Mouse (Mus musculus) layer of hippocampus, adult 8-10 months (tissue): ENCODE data around the gene Cdk7. TPM values are rescaled to one million over a fixed set of nuclear protein-coding genes. Genes with fewer than 3 reads are reported as not detected.
"Not testable (repeated sequence)": the region's sequence is repeated elsewhere in the genome, so short reads cannot be mapped to it uniquely, and the experiment has no call there.

Experiments
- DNase-seq, 2 experiments: peaks; one replicate each; pipeline ENCODE4 v3.0.0; 2022; ENCODE audit warnings: low spot score in 2 of 2
- total RNA-seq, 4 experiments: library from RNA; stranded (reverse); gene quantifications; 2 replicates each; pipeline ENCODE4 v1.2.4; 2022

Cdk7 gene
- total RNA-seq = 10 to 100 TPM; 38.7 to 47.0 (median 42.0) TPM

DNA sequence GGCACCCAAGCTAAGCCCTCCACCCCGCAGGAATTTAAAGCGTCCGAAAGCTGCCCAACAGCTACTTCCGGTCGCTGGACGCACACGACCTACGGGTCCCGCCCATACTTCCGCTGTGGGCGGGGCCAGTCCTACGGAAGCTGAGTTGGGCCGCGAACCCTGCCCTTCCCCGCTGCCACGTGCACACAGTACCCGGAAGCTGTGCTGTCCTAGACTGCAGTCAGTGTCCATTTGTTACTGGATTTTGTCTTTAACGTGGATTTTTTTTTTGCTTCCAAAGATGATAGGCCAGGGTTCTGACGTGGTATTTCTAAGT lies at the start of gene Cdk7:
Gene Cdk7, minus strand, starts transcription at position 79 of the 316 bp plus-strand sequence.
- peak; percentile 82 to 90 for DNase-seq

DNA sequence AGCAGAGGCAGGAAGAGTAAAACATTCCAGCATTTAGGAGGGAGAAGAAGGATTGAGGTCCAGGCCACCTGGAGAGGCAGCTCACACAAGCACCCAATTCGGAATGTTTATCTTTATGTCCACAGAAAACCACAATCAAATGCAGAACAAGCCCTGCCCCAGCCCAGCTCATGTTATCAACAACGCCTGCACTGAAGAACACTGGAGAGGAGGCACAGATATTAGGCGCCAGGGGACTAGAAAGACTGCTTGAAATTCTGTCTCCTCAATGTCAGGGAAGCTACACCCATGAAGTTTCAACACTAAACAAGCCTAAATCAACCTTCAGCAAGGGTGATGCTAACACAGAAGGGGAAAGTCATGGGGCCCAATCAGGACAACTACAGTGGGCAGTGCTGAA lies 46.8 kb upstream of the Cdk7 start:
- DNase-seq = no peak

DNA sequence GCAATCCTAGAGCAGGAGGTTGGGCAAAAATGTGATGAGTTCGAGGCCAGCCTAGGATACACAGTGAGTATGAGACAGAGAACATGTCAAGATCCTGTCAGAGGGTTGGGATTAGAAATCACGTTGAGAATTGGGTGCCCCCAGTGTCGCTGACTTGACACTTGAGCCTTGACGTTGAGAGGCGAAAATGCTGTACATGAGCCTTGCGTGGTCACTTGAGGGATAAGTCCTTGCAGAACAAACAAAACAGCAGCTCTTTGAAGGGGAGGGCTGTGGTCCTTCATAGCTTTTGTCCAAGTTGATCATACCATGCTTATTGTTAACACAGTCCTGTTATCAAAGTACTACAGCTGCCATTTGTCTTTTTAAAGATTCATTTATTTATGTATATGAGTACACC lies 46.0 kb upstream of the Cdk7 start:
- no peak for DNase-seq

DNA sequence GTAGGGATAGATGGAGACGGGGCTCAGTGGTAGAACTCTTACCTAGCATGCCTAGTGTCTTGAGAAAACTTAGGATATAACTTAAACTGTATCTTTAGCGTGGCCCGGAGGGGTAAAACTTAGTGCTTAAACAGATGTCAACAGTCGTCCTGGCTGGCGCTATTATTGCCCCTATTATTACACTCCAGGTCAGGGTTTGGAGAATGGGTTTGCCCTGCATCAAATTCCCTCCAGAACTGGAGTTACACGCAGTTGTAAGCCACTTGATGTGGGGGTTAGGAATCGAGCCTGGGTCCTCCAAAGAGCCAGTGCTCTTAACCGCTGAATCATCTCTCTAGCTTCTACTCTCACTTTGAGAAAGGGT lies 45.3 kb upstream of the Cdk7 start:
- no peak for DNase-seq

DNA sequence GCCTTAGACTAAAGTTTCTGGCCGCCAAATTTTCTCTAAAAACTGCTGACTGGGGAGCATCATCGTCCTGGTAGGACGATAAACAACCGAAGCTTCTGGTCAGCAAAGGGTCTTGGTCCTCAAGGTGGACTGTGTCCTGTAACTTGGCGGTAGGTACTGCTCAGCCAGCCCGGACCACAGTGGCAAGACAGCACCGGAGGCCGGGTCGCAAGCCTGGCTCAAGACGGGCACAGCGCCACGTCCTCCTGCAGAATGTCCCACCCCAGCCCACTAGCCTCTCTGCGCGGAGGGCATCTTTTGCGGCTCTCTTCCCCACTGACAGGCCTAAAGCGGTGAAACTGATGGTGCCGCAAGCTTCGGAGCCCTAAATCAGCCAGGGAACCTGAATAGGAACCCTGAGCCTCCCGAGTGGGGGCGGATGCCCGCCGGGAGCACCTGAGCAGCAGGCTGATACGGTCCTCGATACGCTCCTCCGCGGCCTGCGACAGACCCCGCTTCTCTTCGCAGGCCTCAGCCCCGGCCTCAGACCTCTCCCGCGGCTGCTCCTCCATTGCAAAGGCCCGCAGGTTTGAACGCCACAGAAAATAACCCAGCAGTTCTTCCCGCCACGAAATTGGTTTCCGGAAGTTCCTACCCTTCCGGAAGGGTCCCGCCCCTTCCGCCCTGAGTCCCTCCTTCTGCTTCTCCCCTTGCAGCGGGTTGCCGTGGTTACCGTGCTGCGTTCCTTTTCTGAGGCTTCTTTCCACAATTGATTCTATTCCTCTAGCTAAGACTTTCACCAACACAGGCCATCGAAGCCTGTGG lies 44.7 kb upstream of the Cdk7 start, which contains the start of gene Cenph:
Gene Cenph, minus strand, starts transcription at position 648 of the 804 bp plus-strand sequence.
- peak; percentile 78 for DNase-seq

DNA sequence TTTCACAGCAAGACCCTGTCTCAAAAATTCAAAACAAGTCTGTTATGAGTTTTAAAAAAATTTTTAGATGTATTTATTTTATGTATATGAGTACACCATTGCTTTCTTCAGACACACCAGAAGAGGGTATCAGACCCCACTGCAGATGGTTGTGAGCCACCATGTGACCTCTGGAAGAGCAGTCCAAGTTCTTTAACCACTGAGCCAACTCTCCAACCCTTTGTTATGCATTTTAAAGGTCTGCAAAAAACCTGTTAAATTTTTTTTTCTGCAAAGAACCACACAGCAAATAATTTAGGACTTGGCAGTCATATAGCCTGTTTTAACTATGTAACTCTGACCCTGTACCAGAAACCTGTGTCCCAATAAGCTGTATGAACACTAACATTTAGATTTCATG lies 44.0 kb upstream of the Cdk7 start:
- DNase-seq = no peak

DNA sequence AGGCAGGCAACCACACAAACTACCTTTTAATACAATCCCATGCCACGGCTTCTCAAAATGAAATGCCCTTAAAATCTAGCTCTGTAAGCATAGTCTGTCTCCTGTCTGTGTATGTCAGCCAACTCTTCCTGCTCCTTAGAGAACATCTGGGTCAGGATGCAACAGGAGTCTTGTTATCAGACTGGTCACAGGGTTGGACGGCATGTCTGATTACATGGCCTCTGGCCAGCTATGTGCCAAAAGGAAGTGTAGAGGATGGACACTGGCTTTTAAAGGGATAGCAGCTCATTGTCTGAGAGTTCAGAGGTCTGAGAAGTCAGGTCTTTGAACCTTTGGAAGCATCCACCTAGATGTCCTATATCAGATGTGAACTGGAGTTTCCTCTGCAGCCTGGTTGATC lies 24.6 kb upstream of the Cdk7 start:
- DNase-seq = no peak

DNA sequence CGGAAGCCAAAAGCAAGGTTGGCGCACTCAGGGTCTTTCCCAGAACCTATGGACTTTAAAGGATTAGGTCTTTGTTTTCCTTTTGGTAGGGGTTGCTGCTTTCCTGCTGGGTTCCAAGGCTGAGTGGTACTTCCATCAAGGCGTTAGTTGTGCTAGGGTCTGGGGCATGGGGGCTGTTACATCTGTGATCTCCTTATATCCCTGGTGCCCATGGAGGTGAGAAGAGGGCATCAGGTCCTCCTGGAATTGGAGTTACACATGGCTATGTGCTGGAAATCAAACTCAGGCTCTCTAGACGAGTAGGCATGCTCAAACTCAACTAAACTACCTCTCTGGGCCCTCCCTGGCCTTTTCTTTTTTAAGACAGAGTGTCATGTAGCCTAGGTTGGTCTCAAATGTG lies 23.4 kb upstream of the Cdk7 start:
- no peak for DNase-seq

DNA sequence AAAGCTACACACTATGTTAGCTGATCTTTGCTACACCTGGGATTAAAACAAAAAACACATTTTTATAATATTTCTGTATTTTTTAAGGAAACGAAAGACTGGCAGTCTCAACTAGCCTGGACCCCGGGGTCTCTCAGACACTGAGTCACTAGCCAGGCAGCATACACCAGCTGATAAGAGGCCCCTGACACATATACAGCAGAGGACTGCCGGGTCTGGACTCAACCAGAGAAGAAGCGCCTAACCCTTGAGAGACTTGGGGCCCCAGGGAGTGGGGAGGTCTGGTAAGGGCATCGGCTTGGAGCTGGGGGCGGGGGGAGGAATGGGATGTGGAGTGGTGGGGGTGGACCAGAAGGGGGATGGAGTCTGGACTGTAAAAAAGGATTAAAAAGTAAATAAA lies 22.3 kb upstream of the Cdk7 start:
- no peak for DNase-seq

DNA sequence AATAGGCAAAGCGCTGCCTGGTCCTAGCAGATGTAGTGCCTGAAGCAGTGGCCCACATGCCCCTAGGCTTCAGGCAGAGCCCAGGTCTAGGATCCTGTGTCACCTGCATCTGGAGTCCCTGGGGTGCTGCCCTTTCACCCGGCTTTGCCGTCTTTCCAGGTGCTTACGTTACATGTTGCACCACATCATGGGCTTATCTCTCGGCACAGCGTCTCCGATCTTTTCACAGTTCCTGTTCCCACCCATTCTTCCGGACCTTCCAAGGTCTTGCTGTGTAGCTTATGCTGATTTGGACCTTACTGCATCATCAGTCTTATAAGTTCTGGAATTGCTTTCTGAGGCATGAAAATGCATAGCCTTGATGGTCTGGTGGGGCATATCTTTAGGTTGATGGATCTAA lies 21.8 kb upstream of the Cdk7 start:
- no peak for DNase-seq

DNA sequence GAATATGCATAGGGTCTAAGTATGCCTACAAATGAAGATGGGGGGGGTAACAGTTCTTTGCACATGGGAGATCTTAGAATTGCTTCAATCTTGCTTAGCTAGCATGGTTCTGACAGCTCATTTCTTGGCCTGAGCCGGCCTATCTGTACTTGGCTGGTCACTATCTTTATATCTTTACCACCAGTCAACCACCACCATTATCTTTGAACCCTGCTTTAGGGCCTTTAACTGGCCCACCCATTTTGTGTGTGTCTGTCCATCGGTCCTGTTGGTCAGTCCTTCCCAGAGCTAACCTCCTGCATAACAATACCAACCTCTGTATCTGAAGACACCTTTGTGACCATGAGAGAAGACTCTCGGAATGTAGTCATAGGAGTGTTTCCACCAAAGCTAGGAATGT lies 20.7 kb upstream of the Cdk7 start:
- no peak for DNase-seq

DNA sequence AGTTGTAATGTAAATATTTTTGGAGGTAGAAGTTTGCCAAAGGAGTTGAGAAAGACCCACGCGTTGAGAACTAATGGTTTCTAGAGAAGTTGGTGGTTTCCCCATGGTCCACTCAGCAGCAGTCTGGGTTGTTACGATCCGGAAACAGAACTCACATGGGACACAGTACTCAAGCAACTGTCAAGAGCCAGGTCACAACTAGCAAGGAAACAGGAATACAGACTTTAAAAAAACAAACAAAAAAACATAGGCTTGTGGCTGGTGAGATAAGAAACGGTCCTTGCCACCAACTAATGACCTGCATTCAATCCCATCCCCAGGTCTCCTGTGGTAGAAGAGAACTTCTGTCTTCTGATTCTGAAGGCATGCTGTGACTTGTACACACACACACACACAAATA lies 20.1 kb upstream of the Cdk7 start:
- DNase-seq = no peak

DNA sequence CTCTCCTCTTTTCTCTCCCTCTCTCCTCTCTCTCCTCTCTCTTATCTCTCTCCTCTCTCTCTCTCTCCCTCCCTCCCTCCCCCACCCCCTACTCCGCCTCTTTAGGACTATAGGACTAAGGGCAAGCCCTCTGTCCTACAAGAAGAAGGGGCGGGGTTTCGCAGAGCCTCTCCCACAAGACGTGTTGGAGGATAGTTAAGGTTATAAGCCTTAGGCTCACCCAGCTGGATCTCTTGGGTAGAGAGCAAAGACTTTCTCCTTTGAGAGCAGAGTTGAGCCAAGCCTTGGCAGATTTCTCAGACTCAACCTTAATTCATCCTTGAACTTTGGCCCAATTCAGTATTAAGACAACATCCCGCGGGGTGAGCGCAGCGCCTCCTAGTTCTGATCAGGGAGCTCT lies 17.9 kb upstream of the Cdk7 start:
- no peak for DNase-seq

DNA sequence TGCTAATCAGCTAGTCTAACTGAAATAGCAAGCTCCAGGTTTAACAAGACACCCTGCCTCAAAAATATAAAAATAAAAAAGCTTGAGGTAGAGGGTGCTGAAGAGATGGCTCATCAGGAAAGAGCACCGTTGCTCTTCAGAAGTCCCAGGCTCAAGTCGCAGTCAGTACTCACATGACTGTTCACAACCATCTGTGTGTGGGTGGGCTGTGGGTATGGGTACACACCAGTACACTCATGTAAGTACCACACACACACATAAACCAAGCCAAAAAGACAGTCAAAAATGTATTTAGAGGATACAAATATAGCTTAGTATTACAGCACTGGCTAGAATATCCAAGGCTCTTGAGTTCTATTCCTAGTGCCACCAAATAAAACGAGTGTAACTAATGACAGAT lies 15.4 kb upstream of the Cdk7 start:
- DNase-seq = peak; percentile 31 to 36

DNA sequence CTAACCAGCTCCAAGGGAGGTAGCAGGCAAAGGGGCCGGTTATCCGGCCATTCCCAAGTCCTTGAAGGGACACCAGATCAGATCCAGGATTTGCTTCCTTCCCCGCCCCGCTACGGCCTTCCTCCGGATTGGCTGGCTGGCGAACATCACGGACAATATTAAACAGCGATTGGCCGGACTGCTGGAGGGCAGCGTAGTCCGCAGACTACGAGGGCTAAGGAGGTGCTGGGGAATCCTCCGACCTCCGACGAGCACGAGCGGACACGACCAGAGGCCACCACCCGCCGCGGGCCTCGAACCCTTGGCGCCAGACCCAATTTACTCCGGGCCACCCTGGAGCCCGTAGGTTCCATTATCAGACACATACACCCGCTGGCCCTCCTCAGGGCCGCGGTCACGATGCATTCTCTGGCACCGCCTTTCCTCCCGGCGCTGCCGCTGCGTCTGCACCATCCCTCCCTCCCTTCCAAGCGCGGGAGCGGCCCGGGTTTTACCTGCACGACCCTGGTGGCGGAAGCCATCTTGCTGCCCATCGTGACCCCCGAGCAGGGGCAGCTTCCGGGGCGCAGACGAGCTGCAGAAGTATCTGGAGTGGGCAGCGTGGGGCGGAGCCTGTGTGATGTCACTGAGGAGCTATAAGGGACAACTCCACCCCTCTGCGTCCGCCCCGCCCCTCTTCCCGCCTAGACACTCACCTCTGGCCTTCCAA lies 13.5 kb upstream of the Cdk7 start, which contains the start of gene Mrps36:
Gene Mrps36, minus strand, starts transcription at position 624 of the 709 bp plus-strand sequence.
- DNase-seq = peak; percentile 90

DNA sequence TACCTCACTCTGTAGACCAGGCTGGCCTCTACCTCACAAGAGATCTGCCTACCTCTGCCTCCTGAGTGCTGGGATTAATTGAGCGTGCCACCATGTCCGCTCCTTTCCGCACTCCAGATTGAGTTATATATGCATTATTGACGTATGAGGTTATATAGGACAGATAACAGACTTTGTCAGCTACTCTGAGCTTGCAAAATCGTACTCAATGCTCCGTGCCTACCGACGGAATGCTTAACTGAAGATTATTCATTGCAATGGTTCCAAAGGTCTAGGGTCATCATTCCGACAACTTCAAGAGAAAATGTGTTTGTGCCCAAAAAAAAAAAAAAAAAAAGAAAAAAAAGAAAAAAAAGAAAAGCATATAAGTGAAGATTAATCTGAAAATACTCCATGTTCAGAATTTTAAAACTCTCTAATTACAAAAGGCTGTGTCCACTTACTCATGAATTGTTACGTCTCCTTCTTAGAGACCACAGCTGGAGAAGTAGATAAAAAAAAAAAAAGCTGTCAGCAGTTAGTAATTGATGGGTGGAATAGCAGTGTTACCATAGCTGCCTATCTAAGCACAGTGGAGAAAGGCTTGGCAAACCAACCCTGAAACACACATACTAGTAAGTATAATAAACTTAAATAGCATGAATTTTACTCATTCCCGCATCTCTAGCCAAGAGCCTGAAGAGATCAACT lies 12.8 kb upstream of the Cdk7 start:
- no peak for DNase-seq

DNA sequence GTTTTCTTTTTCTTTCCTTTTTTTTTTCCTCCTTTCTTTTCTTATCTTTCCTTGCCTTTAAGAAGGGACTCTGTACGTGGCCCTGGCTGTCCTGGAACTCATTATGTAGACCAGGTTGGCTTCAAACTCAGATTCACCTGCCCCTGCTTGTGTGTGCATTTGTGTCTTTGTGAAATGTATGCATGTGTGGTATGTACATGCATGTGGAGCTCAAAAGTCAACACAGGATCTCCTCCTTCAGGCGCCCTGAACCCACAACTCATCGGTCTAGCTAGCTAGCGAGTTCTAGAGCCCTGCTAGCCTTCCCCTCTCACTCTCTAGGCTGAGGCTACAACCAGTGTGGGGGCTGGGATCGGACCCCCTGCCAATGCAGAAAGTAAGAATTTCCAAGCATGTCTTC lies 12.1 kb upstream of the Cdk7 start:
- DNase-seq = no peak

DNA sequence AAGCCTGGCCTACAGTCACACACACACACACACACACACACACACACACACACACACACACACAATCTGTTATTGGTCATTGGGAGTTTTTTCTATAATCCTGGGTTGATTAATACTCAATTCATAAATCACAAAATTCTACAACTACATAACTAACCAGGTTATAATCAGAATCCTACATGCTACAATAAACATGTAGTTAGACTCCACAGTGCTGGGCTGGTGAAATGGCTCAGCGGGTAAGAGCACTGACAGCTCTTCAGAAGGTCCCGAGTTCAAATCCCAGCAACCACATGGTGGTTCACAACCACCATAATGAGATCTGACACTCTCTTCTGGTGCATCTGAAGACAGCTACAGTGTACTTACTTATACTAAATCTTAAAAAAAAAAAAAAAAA lies 2.0 kb upstream of the Cdk7 start:
- no peak for DNase-seq

DNA sequence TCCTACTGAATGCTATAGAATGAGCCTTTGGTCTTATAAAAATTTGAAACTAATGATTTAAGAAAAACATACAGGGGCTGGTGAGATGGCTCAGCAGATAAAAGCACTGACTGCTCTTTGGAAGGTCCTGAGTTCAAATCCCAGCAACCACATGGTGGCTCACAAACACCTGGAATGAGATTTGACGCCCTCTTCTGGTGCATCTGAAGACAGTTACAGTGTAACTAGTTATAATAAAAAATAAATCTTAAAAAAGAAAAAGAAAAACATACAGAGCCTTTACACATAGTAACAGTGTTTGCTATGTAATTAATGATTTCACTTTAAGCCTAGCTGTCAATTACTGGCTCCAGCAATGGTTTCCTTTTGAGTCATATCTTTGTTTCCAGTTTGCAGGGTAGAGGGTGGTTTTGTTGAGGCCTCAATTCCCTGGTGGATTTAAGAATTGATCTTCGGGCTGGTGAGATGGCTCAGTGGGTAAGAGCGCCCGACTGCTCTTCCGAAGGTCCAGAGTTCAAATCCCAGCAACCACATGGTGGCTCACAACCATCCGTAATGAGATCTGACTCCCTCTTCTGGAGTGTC lies 815 bp upstream of the Cdk7 start:
- DNase-seq = not testable (repeated sequence)

DNA sequence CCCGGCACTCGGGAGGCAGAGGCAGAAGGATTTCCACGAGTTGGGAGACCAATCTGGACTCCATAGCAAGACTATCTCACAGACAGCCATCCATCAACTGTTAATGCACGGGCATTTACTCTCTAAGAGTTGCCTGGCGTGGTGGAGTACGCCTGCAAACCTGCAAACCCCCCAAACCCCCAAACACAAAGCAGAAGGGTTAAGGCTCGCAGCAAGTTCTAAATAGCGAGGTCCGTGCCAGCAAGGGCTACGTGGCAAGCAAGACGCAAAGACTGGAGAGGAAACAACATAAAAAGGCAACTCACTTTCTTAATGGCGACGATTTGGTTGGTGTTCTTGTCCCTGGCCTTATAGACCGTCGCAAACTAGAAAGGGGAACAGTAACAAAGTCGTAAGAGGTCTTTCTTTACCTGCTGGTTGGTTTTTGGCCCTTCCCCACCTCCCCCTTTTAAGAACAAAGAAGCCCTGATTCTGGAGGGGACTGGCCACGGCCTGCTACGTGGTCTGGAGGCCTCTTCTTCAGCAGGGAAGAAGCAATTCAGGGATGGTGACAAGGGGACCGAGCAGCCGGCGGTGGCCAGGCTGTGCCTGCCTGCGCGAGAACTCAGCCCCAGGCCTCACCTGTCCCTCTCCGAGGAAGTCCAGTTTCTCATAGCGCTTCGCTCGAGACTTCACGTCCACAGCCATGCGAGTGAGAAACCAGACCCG lies 432 bp downstream of the Cdk7 start:
- DNase-seq = no peak

DNA sequence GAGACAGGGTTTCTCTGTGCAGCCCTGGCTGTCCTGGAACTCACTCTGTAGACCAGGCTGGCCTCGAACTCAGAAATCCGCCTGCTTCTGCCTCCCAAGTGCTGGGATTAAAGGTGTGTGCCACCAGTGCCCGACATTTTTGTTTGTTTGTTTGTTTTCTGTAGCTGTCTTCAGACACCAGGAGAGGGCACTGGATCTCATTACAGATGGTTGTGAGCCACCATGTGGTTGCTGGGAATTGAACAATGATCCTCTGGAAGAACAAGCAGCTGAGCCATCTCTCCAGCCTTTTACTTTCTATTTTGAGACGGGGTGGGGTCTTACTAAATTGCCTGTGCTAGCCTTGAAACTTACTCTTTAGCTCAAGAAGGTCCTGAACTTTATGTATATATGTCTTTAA lies 2.2 kb downstream of the Cdk7 start:
- DNase-seq = not testable (repeated sequence)
